ENCODE assay signal across 14 mouse cellular contexts in genomic region chr9:114799498-114800107, GRCm38 (mm10). TPM values are rescaled to one million over a fixed set of nuclear protein-coding genes. Genes with fewer than 3 reads are reported as not detected.
"Had no signal": no experiment of that assay in that cellular context is flagged by ENCODE, and none has a peak within 500 bp of the region (broad histone marks: within the 10 kb centered on the region; RNA-seq: fewer than 3 reads in every experiment).

No protein-coding gene starts in this region.

- H3K4me1 ChIP-seq: liver, embryonic 12.5 days had no signal

- H3K4me3 ChIP-seq: limb, embryonic 15.5 days; liver, embryonic 12.5 days; megakaryocyte, embryonic 14.5 days; midbrain, embryonic 13.5 days; myocyte; neural tube, embryonic 13.5 days had no signal

- H3K27me3 ChIP-seq: limb, embryonic 15.5 days had no signal

- ATAC-seq: liver, embryonic 12.5 days; midbrain, embryonic 13.5 days had no signal

- H3K27ac ChIP-seq: limb, embryonic 15.5 days; liver, embryonic 12.5 days; midbrain, embryonic 13.5 days; neural tube, embryonic 13.5 days had no signal

- H3K36me3 ChIP-seq: limb, embryonic 15.5 days; liver, embryonic 12.5 days; midbrain, embryonic 13.5 days; neural tube, embryonic 13.5 days had no signal

- H3K9ac ChIP-seq: limb, embryonic 15.5 days; liver, embryonic 12.5 days; lung, embryonic 14.5 days; midbrain, embryonic 13.5 days; neural tube, embryonic 13.5 days had no signal

- DNase-seq: kidney, adult 18-20 months; kidney, postnatal 10 days; kidney, postnatal 4 days; lung, postnatal 4 days; right cerebral cortex, postnatal 25 days; thymus, adult 2 months; thymus, postnatal 25 days had no signal

- H3K4me2 ChIP-seq: limb, embryonic 15.5 days; liver, embryonic 12.5 days; lung, embryonic 14.5 days; midbrain, embryonic 13.5 days; neural tube, embryonic 13.5 days had no signal

- H3K9me3 ChIP-seq: limb, embryonic 15.5 days; liver, embryonic 12.5 days; midbrain, embryonic 13.5 days; neural tube, embryonic 13.5 days had no signal

RNA-seq across cellular contexts. Expression of gene Cmtm8, which starts 44.4 kb away (rescaled TPM):
- polyA plus RNA-seq: myocyte had no signal
